Mouse (Mus musculus) T-helper 1 cell (primary cell): Measurements from ENCODE around the gene Igf1r.
"Not testable (repeated sequence)": the region's sequence is repeated elsewhere in the genome, so short reads cannot be mapped to it uniquely, and the experiment has no call there.

Experiments
- in situ Hi-C: fragments of 300-600 bp; cut with MboI, MseI; formaldehyde crosslinking; loops from one replicate; pipeline ENCODE4 v1.15.1; 2025; ENCODE audit warnings: high pct_unique_total_duplicates

Gene Igf1r

DNA sequence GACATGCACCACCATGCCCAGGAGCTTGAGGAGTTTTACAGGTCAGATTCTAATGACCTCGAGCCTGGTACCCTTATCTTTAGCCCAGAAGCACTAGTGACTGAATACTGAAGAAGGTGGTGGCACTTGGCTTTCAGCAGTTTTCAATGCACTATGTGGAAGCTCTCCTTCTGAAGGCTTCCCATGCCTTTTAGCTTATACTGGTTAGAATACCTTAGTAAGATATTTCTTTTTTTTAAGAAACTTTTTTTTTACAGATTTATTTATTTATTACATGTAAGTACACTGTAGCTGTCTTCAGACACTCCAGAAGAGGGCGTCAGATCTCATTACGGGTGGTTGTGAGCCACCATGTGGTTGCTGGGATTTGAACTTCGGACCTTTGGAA lies 330.5 kb downstream of the Igf1r start:
- in situ Hi-C loops = not testable (repeated sequence)
